Mouse (Mus musculus) stomach, adult 2 months (tissue): ENCODE results near the gene Psmd2. TPM values are rescaled to one million over a fixed set of nuclear protein-coding genes. Genes with fewer than 3 reads are reported as not detected.

Experiments
- polyA plus RNA-seq: library from polyadenylated mRNA; depleted of rRNA; stranded (reverse); fragments of >200 nt; gene quantifications from 2 replicates; pipeline ENCODE4 v1.2.3, GENCODE M21; 2012; rRNA removed

The Psmd2 gene
- 19.8 and 23.2 TPM in 2 replicates for polyA plus RNA-seq

GRCm38 (mm10) chr16:20651076-20651946 is at the start of gene Psmd2:
Gene Psmd2 (plus strand): TSS chr16:20651652.

GRCm38 (mm10) chr16:20611357-20612227 is 39.9 kb upstream of the Psmd2 start, which contains the start of the genes Eef1akmt4, Gm49333 and Alg3:
Gene Eef1akmt4 (plus strand): TSS chr16:20611593.
Gene Gm49333 (plus strand): TSS chr16:20611610.
Gene Alg3 (minus strand): TSS chr16:20611735.

GRCm38 (mm10) chr16:20621191-20621990 is 30.1 kb upstream of the Psmd2 start, which contains the start of gene Camk2n2:
Gene Camk2n2 (minus strand): TSS chr16:20621287.

GRCm38 (mm10) chr16:20629731-20630634 is 21.5 kb upstream of the Psmd2 start, which contains the start of gene Ece2:
Gene Ece2 (plus strand): TSS chr16:20629828.

GRCm38 (mm10) chr16:20668013-20668412 is 16.6 kb downstream of the Psmd2 start, which contains the start of gene Eif4g1:
Gene Eif4g1 (plus strand): TSS chr16:20668313.

GRCm38 (mm10) chr16:20693111-20693701 is 41.8 kb downstream of the Psmd2 start, which contains the start of gene Fam131a:
Gene Fam131a (plus strand): TSS chr16:20693241.

Other genes starting within 250 kb of the Psmd2 start
- gene Abcc5, start 225.3 kb upstream of the Psmd2 start, polyA plus RNA-seq: 21.2 and 31.6 TPM in 2 replicates
- gene Eif2b5, start 152.8 kb upstream of the Psmd2 start, polyA plus RNA-seq: 9.7 and 10.6 TPM in 2 replicates
- 19.6 and 25.7 TPM in 2 replicates for gene Dvl3, start 134.7 kb upstream of the Psmd2 start, polyA plus RNA-seq
- 164 and 178 TPM in 2 replicates for gene Ap2m1, start 116.2 kb upstream of the Psmd2 start, polyA plus RNA-seq
- gene Abcf3, start 103.1 kb upstream of the Psmd2 start, polyA plus RNA-seq: 9.7 and 15.9 TPM in 2 replicates
- gene Vwa5b2, start 62.2 kb upstream of the Psmd2 start, polyA plus RNA-seq: 5.4 and 6.0 TPM in 2 replicates
- gene Eef1akmt4, start 40.1 kb upstream of the Psmd2 start, polyA plus RNA-seq: 9.2 and 10.2 TPM in 2 replicates
- 0.11 TPM in 1 of 2 replicates, not detected in the other for gene Gm49333, start 40.0 kb upstream of the Psmd2 start, polyA plus RNA-seq
- 18.0 and 20.6 TPM in 2 replicates for gene Alg3, start 39.9 kb upstream of the Psmd2 start, polyA plus RNA-seq
- gene Camk2n2, start 30.4 kb upstream of the Psmd2 start, polyA plus RNA-seq: 5.6 and 9.2 TPM in 2 replicates
- 0.17 and 1.1 TPM in 2 replicates for gene Ece2, start 21.8 kb upstream of the Psmd2 start, polyA plus RNA-seq
- 180 and 189 TPM in 2 replicates for gene Eif4g1, start 16.7 kb downstream of the Psmd2 start, polyA plus RNA-seq
- gene Fam131a, start 41.6 kb downstream of the Psmd2 start, polyA plus RNA-seq: 4.4 and 8.1 TPM in 2 replicates
- gene Polr2h, start 66.0 kb downstream of the Psmd2 start, polyA plus RNA-seq: 2.1 and 3.3 TPM in 2 replicates
- gene Clcn2, start 66.1 kb downstream of the Psmd2 start, polyA plus RNA-seq: 40.6 and 44.8 TPM in 2 replicates
- gene Chrd, start 81.5 kb downstream of the Psmd2 start, polyA plus RNA-seq: 4.4 TPM in 2 replicates
- gene Thpo, start 82.9 kb downstream of the Psmd2 start, polyA plus RNA-seq: 1.5 and 1.6 TPM in 2 replicates